Mouse (Mus musculus): ENCODE measurements around the gene Trim45.

Trim45 gene

GRCm38 (mm10) chr3:100921825-100922505 lies at the start of gene Trim45:
Trim45 (plus strand) TSS chr3:100922202.
- DNase-seq (ENCODE audit: low spot score): peak; percentile 99

GRCm38 (mm10) chr3:100877057-100877456 lies 44.9 kb upstream of the Trim45 start:
- no peak for DNase-seq (ENCODE audit: low spot score)

GRCm38 (mm10) chr3:100881403-100881802 lies 40.6 kb upstream of the Trim45 start:
- DNase-seq (ENCODE audit: low spot score): no peak

GRCm38 (mm10) chr3:100881843-100882634 lies 40.0 kb upstream of the Trim45 start:
- no peak for DNase-seq (ENCODE audit: low spot score)

GRCm38 (mm10) chr3:100889234-100889633 lies 32.8 kb upstream of the Trim45 start:
- no peak for DNase-seq (ENCODE audit: low spot score)

- DNase-seq (ENCODE audit: low spot score): no peak
These were observed 31.6 kb upstream of the Trim45 start for GRCm38 (mm10) chr3:100890406-100890805.

GRCm38 (mm10) chr3:100892383-100893335 lies 29.3 kb upstream of the Trim45 start:
- no peak for DNase-seq (ENCODE audit: low spot score)

- DNase-seq (ENCODE audit: low spot score): no peak
These were observed 26.5 kb upstream of the Trim45 start for GRCm38 (mm10) chr3:100895500-100895899.

- DNase-seq (ENCODE audit: low spot score): no peak
These were observed 15.9 kb upstream of the Trim45 start for GRCm38 (mm10) chr3:100906128-100906527.

- DNase-seq (ENCODE audit: low spot score): no peak
These were observed 15.1 kb upstream of the Trim45 start for GRCm38 (mm10) chr3:100906916-100907315.

GRCm38 (mm10) chr3:100908594-100908993 lies 13.4 kb upstream of the Trim45 start:
- no peak for DNase-seq (ENCODE audit: low spot score)

- no peak for DNase-seq (ENCODE audit: low spot score)
These were observed 11.4 kb upstream of the Trim45 start for GRCm38 (mm10) chr3:100910621-100911020.

GRCm38 (mm10) chr3:100911026-100911425 lies 11.0 kb upstream of the Trim45 start:
- DNase-seq (ENCODE audit: low spot score): no peak

- DNase-seq (ENCODE audit: low spot score): no peak
These were observed 10.3 kb upstream of the Trim45 start for GRCm38 (mm10) chr3:100911498-100912213.

- DNase-seq (ENCODE audit: low spot score): no peak
These were observed 5.2 kb upstream of the Trim45 start for GRCm38 (mm10) chr3:100916844-100917243.

GRCm38 (mm10) chr3:100920611-100921140 lies 1.3 kb upstream of the Trim45 start:
- no peak for DNase-seq (ENCODE audit: low spot score)

- no peak for DNase-seq (ENCODE audit: low spot score)
These were observed 739 bp downstream of the Trim45 start for GRCm38 (mm10) chr3:100922506-100923375.

GRCm38 (mm10) chr3:100924065-100924732 lies 2.2 kb downstream of the Trim45 start:
- no peak for DNase-seq (ENCODE audit: low spot score)

- DNase-seq (ENCODE audit: low spot score): no peak
These were observed 3.2 kb downstream of the Trim45 start for GRCm38 (mm10) chr3:100925176-100925575.
